In the genomic region with DNA sequence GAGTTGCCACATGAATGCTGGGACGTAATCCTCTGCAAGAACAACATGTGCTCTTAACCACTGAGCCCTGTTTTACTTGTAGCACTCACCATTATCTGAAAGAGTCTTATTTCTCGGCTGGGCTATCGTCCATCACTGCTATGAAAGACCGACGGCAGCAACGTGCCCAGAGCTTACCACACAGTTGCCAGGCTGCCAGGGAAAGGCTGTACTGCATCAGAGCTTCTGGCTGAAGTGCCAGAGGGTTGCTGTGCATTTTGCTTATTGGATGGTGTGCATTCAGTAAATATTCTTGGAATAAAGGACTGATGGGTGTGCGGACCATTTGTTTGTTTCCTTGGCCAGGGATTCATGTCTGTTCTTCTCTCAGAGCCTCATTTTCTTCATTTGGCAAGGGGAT, we compare ENCODE assay signal across 13 mouse cellular contexts. TPM values are rescaled to one million over a fixed set of nuclear protein-coding genes. Genes with fewer than 3 reads are reported as not detected.
"Had no signal": no experiment of that assay in that cellular context is flagged by ENCODE, and none has a peak within 500 bp of the region (broad histone marks: within the 10 kb centered on the region; RNA-seq: fewer than 3 reads in every experiment).

No protein-coding gene starts in this region.

- H3K9me3 ChIP-seq: limb, embryonic 13.5 days; midbrain, embryonic 12.5 days had no signal

- H3K27me3 ChIP-seq: limb, embryonic 13.5 days; midbrain, embryonic 12.5 days had no signal

- H3K36me3 ChIP-seq: limb, embryonic 13.5 days; midbrain, embryonic 12.5 days had no signal

- H3K4me2 ChIP-seq: limb, embryonic 13.5 days; midbrain, embryonic 12.5 days had no signal

- H3K4me3 ChIP-seq: limb, embryonic 13.5 days; midbrain, embryonic 12.5 days had no signal

- H3K27ac ChIP-seq: limb, embryonic 13.5 days; liver, embryonic 14.5 days; midbrain, embryonic 12.5 days; stomach, postnatal 0 days had no signal

- H3K9ac ChIP-seq: limb, embryonic 13.5 days; liver, embryonic 14.5 days; midbrain, embryonic 12.5 days had no signal

- DNase-seq: kidney, adult 9 months; kidney, postnatal 10 days; left cerebral cortex, postnatal 4 days; lung, adult 18-20 months; thymus, postnatal 4 days had no signal

RNA-seq across cellular contexts. Expression of a gene that starts 2.8 kb away (rescaled TPM):
- total RNA-seq: layer of hippocampus, postnatal 25 days; megakaryocyte-erythroid progenitor cell, adult 5-6 weeks; midbrain, postnatal 0 days had no signal
- polyA plus RNA-seq: midbrain, postnatal 0 days; neural tube, embryonic 14.5 days had no signal

RNA-seq across cellular contexts. Expression of a gene that starts 19.9 kb away (rescaled TPM):
- total RNA-seq: megakaryocyte-erythroid progenitor cell, adult 5-6 weeks had no signal
- polyA plus RNA-seq: neural tube, embryonic 14.5 days had no signal
